Mouse (Mus musculus) bone marrow, adult 2 months (tissue): ENCODE measurements at regions not wholly inside any gene's neighbourhood (a gene's known extent, or its start where the extent isn't known, plus 50 kb on each side); places are given as distances from the start of the nearest gene placed in this dataset.

ENCODE experiments used
- CTCF ChIP-seq: fragments of 200-500 bp; IDR thresholded peaks from 2 replicates; pipeline ENCODE4 v1.5.1; 2011; ENCODE audit warnings: low read length, control low read depth; ENCODE audit not compliant: control insufficient read depth, insufficient read depth
- POLR2A ChIP-seq: fragments of 200-500 bp; IDR thresholded peaks from 2 replicates; pipeline ENCODE4 v1.6.1; 2011; ENCODE audit warnings: low read depth, mild to moderate bottlenecking, control low read depth, low read length, borderline replicate concordance; ENCODE audit not compliant: control insufficient read depth

DNA sequence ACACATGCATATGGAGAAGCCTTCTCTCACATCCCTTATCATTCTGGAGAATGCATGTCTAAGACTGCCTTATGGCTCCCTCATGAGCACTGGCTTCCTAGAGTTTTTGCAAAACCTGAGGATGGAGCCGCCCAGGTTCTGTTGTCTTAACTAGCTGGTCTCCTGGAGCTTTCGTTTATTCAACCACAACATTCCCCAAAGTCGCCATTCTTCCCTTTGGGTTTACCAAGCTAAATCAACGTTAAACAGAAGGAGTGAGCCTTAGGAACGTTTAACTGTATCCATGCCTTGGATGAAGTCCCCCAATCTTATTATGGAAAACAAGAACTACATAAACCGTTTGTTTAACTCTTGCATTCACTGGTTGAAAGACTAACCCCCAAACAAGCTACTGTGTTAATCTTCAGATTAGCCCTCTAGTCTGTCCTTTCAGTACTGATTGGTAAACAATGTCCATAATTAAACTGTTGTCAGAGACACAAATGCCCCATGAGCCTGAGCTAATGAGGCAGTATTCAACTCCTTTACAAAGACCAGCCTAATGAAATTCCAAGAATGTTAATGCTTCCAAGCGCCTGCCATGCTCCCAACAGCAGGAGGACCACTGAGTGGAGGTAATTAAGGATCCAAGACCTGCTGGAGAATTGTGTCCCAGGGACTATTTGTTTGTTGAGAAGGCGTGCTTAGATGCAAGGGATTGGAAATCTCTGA is 121.1 kb upstream of the Cdkn3 start:
- no peak for TF ChIP-seq POLR2A
- no peak for TF ChIP-seq CTCF
